Mouse (Mus musculus) testis, postnatal 10 days (tissue): ENCODE data around the gene Rtel1.
A peak's percentile ranks its signal among the peaks of the same experiment; 100 is the strongest.

Source experiments
- DNase-seq: peaks from one replicate; pipeline ENCODE4 v3.0.0; 2021; ENCODE audit warnings: low spot score

The Rtel1 gene

GRCm38 (mm10) chr2:181326098-181326497, 6.6 kb downstream of the Rtel1 start:
- no peak for DNase-seq

GRCm38 (mm10) chr2:181332542-181332941, 13.0 kb downstream of the Rtel1 start:
- no peak for DNase-seq

GRCm38 (mm10) chr2:181334023-181334422, 14.5 kb downstream of the Rtel1 start:
- DNase-seq: peak; percentile 78

GRCm38 (mm10) chr2:181340426-181340825, 20.9 kb downstream of the Rtel1 start:
- DNase-seq: no peak

GRCm38 (mm10) chr2:181342766-181343165, 23.2 kb downstream of the Rtel1 start:
- peak; percentile 54 for DNase-seq

GRCm38 (mm10) chr2:181356780-181357179, 37.2 kb downstream of the Rtel1 start:
- no peak for DNase-seq

GRCm38 (mm10) chr2:181363946-181364345, 44.4 kb downstream of the Rtel1 start:
- DNase-seq: no peak

GRCm38 (mm10) chr2:181364487-181364859, 44.9 kb downstream of the Rtel1 start:
- no peak for DNase-seq

- peak; percentile 89 for DNase-seq
These were observed 45.5 kb downstream of the Rtel1 start, which contains the start of the genes Zgpat and Arfrp1 for GRCm38 (mm10) chr2:181364860-181365596. Gene Zgpat (plus strand): TSS chr2:181364928. Gene Arfrp1 (minus strand): TSS chr2:181365404.

- no peak for DNase-seq
These were observed 46.1 kb downstream of the Rtel1 start for GRCm38 (mm10) chr2:181365655-181366075.

- no peak for DNase-seq
These were observed 50.5 kb downstream of the Rtel1 start for GRCm38 (mm10) chr2:181370001-181370400.

- no peak for DNase-seq
These were observed 56.2 kb downstream of the Rtel1 start for GRCm38 (mm10) chr2:181375787-181376186.

GRCm38 (mm10) chr2:181377230-181377629, 57.7 kb downstream of the Rtel1 start:
- DNase-seq: no peak

GRCm38 (mm10) chr2:181378701-181379100, 59.2 kb downstream of the Rtel1 start:
- DNase-seq: no peak

- no peak for DNase-seq
These were observed 60.2 kb downstream of the Rtel1 start, which contains the start of gene Lime1 for GRCm38 (mm10) chr2:181379778-181380177. Gene Lime1 (plus strand): TSS chr2:181380078.

GRCm38 (mm10) chr2:181380251-181380650, 60.7 kb downstream of the Rtel1 start:
- DNase-seq: no peak

GRCm38 (mm10) chr2:181381107-181381506, 61.6 kb downstream of the Rtel1 start:
- DNase-seq: no peak

- no peak for DNase-seq
These were observed 62.2 kb downstream of the Rtel1 start for GRCm38 (mm10) chr2:181381631-181382306.

GRCm38 (mm10) chr2:181384463-181384862, 64.9 kb downstream of the Rtel1 start:
- no peak for DNase-seq

GRCm38 (mm10) chr2:181384919-181385391, 65.4 kb downstream of the Rtel1 start:
- DNase-seq: peak; percentile 74

GRCm38 (mm10) chr2:181385885-181386284, 66.3 kb downstream of the Rtel1 start:
- DNase-seq: no peak

- no peak for DNase-seq
These were observed 67.2 kb downstream of the Rtel1 start for GRCm38 (mm10) chr2:181386663-181387210.
